Mouse (Mus musculus): ENCODE data around the gene Atp6v1g3.

Atp6v1g3 gene

GRCm38 (mm10) chr1:138273438-138273837 lies at the start of gene Atp6v1g3:
Gene Atp6v1g3, plus strand, starts transcription at chr1:138273738.
- CTCF ChIA-PET: interaction anchor here (0.5 kb wide), 1 partner anchor 152 kb away, joined by 4 read pairs; no protein-coding TSS in a partner anchor

- CTCF ChIA-PET: interaction anchor here (0.6 to 0.7 kb wide), 2 partner anchors 17 to 95 kb away, joined by 3 read pairs; no protein-coding TSS in a partner anchor
These were observed 40.5 kb upstream of the Atp6v1g3 start for GRCm38 (mm10) chr1:138233051-138233450.

GRCm38 (mm10) chr1:138237252-138237651 lies 36.3 kb upstream of the Atp6v1g3 start:
- CTCF ChIA-PET: no interaction called here

- CTCF ChIA-PET: interaction anchor here (0.6 kb wide), 3 partner anchors 55 to 394 kb away, joined by 6 to 20 read pairs (median 9); no protein-coding TSS in a partner anchor
These were observed 29.6 kb upstream of the Atp6v1g3 start for GRCm38 (mm10) chr1:138243947-138244346.

GRCm38 (mm10) chr1:138244485-138244884 lies 29.1 kb upstream of the Atp6v1g3 start:
- CTCF ChIA-PET: interaction anchor here (0.6 to 1.1 kb wide), 2 partner anchors 25 to 96 kb away, joined by 6 to 20 read pairs; no protein-coding TSS in a partner anchor

- CTCF ChIA-PET: interaction anchor here (1.1 kb wide), 1 partner anchor 25 kb away, joined by 6 read pairs; no protein-coding TSS in a partner anchor
These were observed 28.4 kb upstream of the Atp6v1g3 start for GRCm38 (mm10) chr1:138245103-138245502.

GRCm38 (mm10) chr1:138245533-138245932 lies 28.0 kb upstream of the Atp6v1g3 start:
- CTCF ChIA-PET: interaction anchor here (0.6 to 1.1 kb wide), 3 partner anchors 11 to 24 kb away, joined by 3 to 6 read pairs (median 3); no protein-coding TSS in a partner anchor

- CTCF ChIA-PET: no interaction called here
These were observed 26.9 kb upstream of the Atp6v1g3 start for GRCm38 (mm10) chr1:138246438-138247164.

- CTCF ChIA-PET: interaction anchor here (0.5 to 1.2 kb wide), 3 partner anchors 61 to 280 kb away, joined by 3 to 24 read pairs (median 13); no protein-coding TSS in a partner anchor
These were observed 25.6 kb upstream of the Atp6v1g3 start for GRCm38 (mm10) chr1:138247699-138248483.

- CTCF ChIA-PET: interaction anchor here (1.2 kb wide), 1 partner anchor 61 kb away, joined by 24 read pairs; no protein-coding TSS in a partner anchor
These were observed 24.8 kb upstream of the Atp6v1g3 start for GRCm38 (mm10) chr1:138248770-138249169.

GRCm38 (mm10) chr1:138250951-138251350 lies 22.6 kb upstream of the Atp6v1g3 start:
- CTCF ChIA-PET: no interaction called here

- CTCF ChIA-PET: interaction anchor here (0.7 to 0.8 kb wide), 2 partner anchors 11 to 374 kb away, joined by 3 to 8 read pairs; no protein-coding TSS in a partner anchor
These were observed 17.3 kb upstream of the Atp6v1g3 start for GRCm38 (mm10) chr1:138256172-138256789.

- CTCF ChIA-PET: no interaction called here
These were observed 14.8 kb upstream of the Atp6v1g3 start for GRCm38 (mm10) chr1:138258758-138259157.

GRCm38 (mm10) chr1:138261520-138261919 lies 12.0 kb upstream of the Atp6v1g3 start:
- CTCF ChIA-PET: interaction anchor here (1.0 kb wide), 1 partner anchor 16 kb away, joined by 3 read pairs; no protein-coding TSS in a partner anchor

GRCm38 (mm10) chr1:138262408-138262807 lies 11.1 kb upstream of the Atp6v1g3 start:
- CTCF ChIA-PET: interaction anchor here (0.7 to 1.0 kb wide), 3 partner anchors 17 to 25 kb away, joined by 3 to 6 read pairs (median 3); no protein-coding TSS in a partner anchor

GRCm38 (mm10) chr1:138267465-138268055 lies 6.0 kb upstream of the Atp6v1g3 start:
- CTCF ChIA-PET: no interaction called here

GRCm38 (mm10) chr1:138274930-138275329 lies 1.4 kb downstream of the Atp6v1g3 start:
- CTCF ChIA-PET: no interaction called here

GRCm38 (mm10) chr1:138275859-138276258 lies 2.3 kb downstream of the Atp6v1g3 start:
- CTCF ChIA-PET: no interaction called here

GRCm38 (mm10) chr1:138281139-138281538 lies 7.6 kb downstream of the Atp6v1g3 start:
- CTCF ChIA-PET: no interaction called here

GRCm38 (mm10) chr1:138282413-138283141 lies 9.0 kb downstream of the Atp6v1g3 start:
- CTCF ChIA-PET: no interaction called here

All from spleen, embryonic (tissue).